Mouse (Mus musculus): ENCODE results near the gene Aqp11.

- TF ChIP-seq POLR2A (IDR thresholded peaks at IDR 0.05; ENCODE audit: control insufficient read depth, low read depth, low read length) (no peak), CTCF (IDR thresholded peaks at IDR 0.05; ENCODE audit: control insufficient read depth, insufficient read depth, insufficient replicate concordance, low read depth, low read length) (no peak)
Measured at GRCm38 (mm10) chr7:97709204-97709603, 28.9 kb downstream of the Aqp11 start.

All from testis, adult 2 months (tissue).